Comparison of ENCODE assay signal across 12 mouse cellular contexts in genomic region chr11:44900496-44900895, GRCm38 (mm10).
DNase-seq lines count a peak whose midpoint lies in the region; ATAC-seq lines count a peak whose summit lies in the region.
"Had no signal": no experiment of that assay in that cellular context is flagged by ENCODE, and none has a peak within 500 bp of the region (broad histone marks: within the 10 kb centered on the region; RNA-seq: fewer than 3 reads in every experiment).

No protein-coding gene starts in this region.

- DNase-seq in embryo, embryonic 10 days (ENCODE audit: low spot score) = peak; percentile 40
- no peak for DNase-seq in embryo, embryonic 9.5 days (ENCODE audit: extremely low spot score)
- DNase-seq in hindbrain, embryonic 11.5 days (ENCODE audit: low spot score) = peak; percentile 58
- no peak for DNase-seq in frontal cortex, adult 2 months (ENCODE audit: extremely low spot score in 1 of 2, low spot score in 1 of 2)
- no peak for DNase-seq in adipocyte (ENCODE audit: low spot score)
- DNase-seq: adrenal gland, postnatal 25 days; gastrocnemius, postnatal 36 days; kidney, adult 11 months had no signal

- H3K27ac ChIP-seq in hindbrain, embryonic 11.5 days (ENCODE audit: low read depth, low read length) = 0 out of 2 replicates have a peak overlapping the region, but pooled peaks have one; percentile 19
- H3K27ac ChIP-seq in midbrain, embryonic 13.5 days = peak overlapping the region; percentile 75
- H3K27ac ChIP-seq in kidney, embryonic 14.5 days (ENCODE audit: low read depth, low read length) = no peak overlapping the region
- no peak overlapping the region for H3K27ac ChIP-seq in liver, embryonic 12.5 days
- H3K27ac ChIP-seq: stomach, postnatal 0 days had no signal

- no peaks in the 10 kb centered on the region for H3K9me3 ChIP-seq in hindbrain, embryonic 11.5 days (ENCODE audit: control insufficient read depth, low read length)
- H3K9me3 ChIP-seq in midbrain, embryonic 13.5 days = no peaks in the 10 kb centered on the region
- H3K9me3 ChIP-seq in kidney, embryonic 14.5 days (ENCODE audit: control insufficient read depth, low read length) = no peaks in the 10 kb centered on the region
- H3K9me3 ChIP-seq in liver, embryonic 12.5 days (replicated peaks) = no peaks in the 10 kb centered on the region

- no peak overlapping the region for H3K9ac ChIP-seq in hindbrain, embryonic 11.5 days (ENCODE audit: low read depth, low read length)
- H3K9ac ChIP-seq in midbrain, embryonic 13.5 days (replicated peaks) = no peak overlapping the region
- no peak overlapping the region for H3K9ac ChIP-seq in kidney, embryonic 14.5 days (ENCODE audit: low read depth, low read length)
- H3K9ac ChIP-seq in liver, embryonic 12.5 days = no peak overlapping the region

- H3K36me3 ChIP-seq in hindbrain, embryonic 11.5 days (ENCODE audit: control insufficient read depth, insufficient read depth, low read length) = no peaks in the 10 kb centered on the region
- no peaks in the 10 kb centered on the region for H3K36me3 ChIP-seq in midbrain, embryonic 13.5 days
- no peaks in the 10 kb centered on the region for H3K36me3 ChIP-seq in kidney, embryonic 14.5 days (ENCODE audit: control insufficient read depth, insufficient read depth, low read length)
- H3K36me3 ChIP-seq in liver, embryonic 12.5 days = no peaks in the 10 kb centered on the region

- H3K27me3 ChIP-seq in hindbrain, embryonic 11.5 days (ENCODE audit: control insufficient read depth, insufficient read depth, low read length) = no peaks in the 10 kb centered on the region
- 0 out of 2 replicates have a peak, but pooled peaks cover 5% of the 10 kb centered on the region for H3K27me3 ChIP-seq in midbrain, embryonic 13.5 days
- no peaks in the 10 kb centered on the region for H3K27me3 ChIP-seq in kidney, embryonic 14.5 days (ENCODE audit: control insufficient read depth, insufficient read depth, low read length)
- H3K27me3 ChIP-seq in liver, embryonic 12.5 days (replicated peaks) = no peaks in the 10 kb centered on the region

- H3K4me3 ChIP-seq in hindbrain, embryonic 11.5 days (ENCODE audit: low read depth, low read length) = no peak overlapping the region
- no peak overlapping the region for H3K4me3 ChIP-seq in midbrain, embryonic 13.5 days (replicated peaks)
- no peak overlapping the region for H3K4me3 ChIP-seq in kidney, embryonic 14.5 days (ENCODE audit: low read length)
- H3K4me3 ChIP-seq in liver, embryonic 12.5 days = no peak overlapping the region

- 38% methylated on average over 7 of the region's 7 CpGs for WGBS in hindbrain, embryonic 11.5 days
- 8% methylated on average over 7 of the region's 7 CpGs for WGBS in midbrain, embryonic 13.5 days
- 82% methylated on average over 7 of the region's 7 CpGs for WGBS in kidney, embryonic 14.5 days
- WGBS in liver, embryonic 12.5 days (ENCODE audit: insufficient replicate concordance) = 71% methylated on average over 7 of the region's 7 CpGs

- no peak overlapping the region for H3K4me2 ChIP-seq in hindbrain, embryonic 11.5 days (replicated peaks; ENCODE audit: low read depth, low read length)
- H3K4me2 ChIP-seq in midbrain, embryonic 13.5 days (replicated peaks) = peak overlapping the region; percentile 24
- no peak overlapping the region for H3K4me2 ChIP-seq in kidney, embryonic 14.5 days (replicated peaks; ENCODE audit: low read depth, low read length)
- no peak overlapping the region for H3K4me2 ChIP-seq in liver, embryonic 12.5 days

- H3K4me1 ChIP-seq in hindbrain, embryonic 11.5 days (replicated peaks; ENCODE audit: control insufficient read depth, insufficient read depth, low read length) = peaks cover 3% of the 10 kb centered on the region; the same call in 1 of the 2 replicates
- peaks cover 73% of the 10 kb centered on the region for H3K4me1 ChIP-seq in midbrain, embryonic 13.5 days (replicated peaks)
- no peaks in the 10 kb centered on the region for H3K4me1 ChIP-seq in kidney, embryonic 14.5 days (ENCODE audit: control insufficient read depth, insufficient read depth, low read length)
- peaks cover 7% of the 10 kb centered on the region; the same call in 1 of the 2 replicates for H3K4me1 ChIP-seq in liver, embryonic 12.5 days

- peak; percentile 84 for ATAC-seq in hindbrain, embryonic 11.5 days (ENCODE audit: low FRiP score)
- peak; percentile 81 for ATAC-seq in midbrain, embryonic 13.5 days
- ATAC-seq in kidney, embryonic 14.5 days (ENCODE audit: low FRiP score, low TSS enrichment) = no peak
- ATAC-seq in liver, embryonic 12.5 days = no peak

Comparison
In these comparisons a context has a peak if more than half of its experiments do, and no peak if none do; other contexts are left out.
1. DNase-seq: peak in embryo, embryonic 10 days (single experiment) and hindbrain, embryonic 11.5 days (single experiment); none in embryo, embryonic 9.5 days (single experiment), frontal cortex, adult 2 months (0 of 2) and adipocyte (single experiment).
2. ATAC-seq: peak in hindbrain, embryonic 11.5 days (single experiment) and midbrain, embryonic 13.5 days (single experiment); none in kidney, embryonic 14.5 days (single experiment) and liver, embryonic 12.5 days (single experiment).
3. H3K27ac ChIP-seq: peak in hindbrain, embryonic 11.5 days (single experiment) and midbrain, embryonic 13.5 days (single experiment); none in kidney, embryonic 14.5 days (single experiment) and liver, embryonic 12.5 days (single experiment).